Mouse (Mus musculus) c-Kit-positive CD71-positive TER-119-negative erythroid progenitor cells, embryonic 14.5 days (primary cell): ENCODE measurements around the gene Brwd3.

Experiments
- DNase-seq: peaks from one replicate; pipeline ENCODE4 v3.0.0-alpha.2; 2013; ENCODE audit warnings: low read depth

Brwd3 gene

DNA sequence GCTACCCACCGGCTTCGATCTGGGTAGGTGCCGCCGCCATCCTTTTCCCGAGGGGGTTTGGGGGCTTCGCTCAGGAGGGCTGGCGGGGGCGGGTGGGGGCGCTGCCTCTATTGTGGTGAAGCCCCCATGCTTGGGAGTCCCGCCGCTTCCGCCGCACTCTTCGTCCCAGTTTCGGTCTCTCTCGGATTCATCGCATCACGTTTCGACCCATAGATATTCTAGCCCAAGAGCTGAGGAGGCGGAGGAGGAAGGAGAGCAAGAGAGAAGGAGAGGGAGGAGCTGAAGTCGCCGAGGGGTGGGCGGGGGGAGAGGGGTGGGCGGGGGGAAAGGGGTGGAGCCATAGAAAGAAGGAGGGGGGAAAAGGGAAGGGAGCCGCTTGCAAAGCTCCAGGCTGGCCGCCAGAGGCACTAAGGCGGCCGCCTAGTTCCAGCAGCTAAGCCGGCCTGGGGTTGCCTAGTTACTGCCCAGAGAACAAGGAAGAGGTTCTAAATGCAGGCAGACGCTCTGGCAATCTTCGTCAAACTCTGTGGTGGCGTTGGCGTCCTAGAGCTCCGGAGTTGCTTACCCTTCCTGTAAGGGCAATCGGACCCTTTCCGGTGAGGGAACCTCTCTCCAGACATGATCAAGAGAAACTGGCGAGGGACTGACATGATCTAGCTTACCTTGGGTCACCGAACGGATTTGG lies at the start of gene Brwd3:
Gene Brwd3, minus strand, starts transcription at position 283 of the 685 bp plus-strand sequence.
- DNase-seq, result peak; percentile 68

DNA sequence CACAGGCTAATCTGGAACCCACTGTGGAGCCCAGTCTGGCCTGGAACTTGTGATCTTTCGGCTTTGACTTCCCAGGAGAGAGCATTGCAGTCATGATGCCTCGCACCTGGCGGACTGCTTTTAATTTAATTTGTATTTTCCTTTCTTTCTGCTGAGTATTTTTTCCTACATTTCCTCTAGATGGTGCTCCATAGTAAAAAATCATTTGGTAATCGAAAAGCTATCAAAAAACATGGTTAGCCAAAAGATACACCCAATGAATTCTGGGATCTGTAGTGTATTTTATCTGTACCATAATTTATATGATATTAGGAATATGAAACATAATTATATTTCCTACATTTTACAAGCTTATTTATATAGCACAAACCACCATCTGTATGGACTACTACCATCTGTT lies 28.5 kb upstream of the Brwd3 start:
- no peak for DNase-seq

DNA sequence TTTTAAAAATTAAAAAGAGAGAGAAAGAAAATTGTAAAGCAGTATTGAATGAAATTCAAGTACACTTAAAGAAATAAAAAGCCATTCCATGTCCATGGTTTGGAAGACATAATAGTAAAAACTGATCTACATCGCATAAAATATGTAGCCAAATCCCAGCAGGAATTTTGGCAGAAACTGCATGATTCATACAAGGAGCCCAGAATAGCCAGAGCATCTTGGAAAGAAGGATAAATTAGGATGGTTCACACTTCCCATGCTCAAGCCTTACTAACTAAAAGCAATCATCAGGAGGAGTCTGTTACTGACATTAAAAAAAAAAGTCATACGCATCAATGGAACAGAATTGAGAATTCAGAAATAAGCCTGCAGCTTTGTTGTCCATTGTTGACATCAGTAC lies 8.5 kb upstream of the Brwd3 start:
- no peak for DNase-seq

DNA sequence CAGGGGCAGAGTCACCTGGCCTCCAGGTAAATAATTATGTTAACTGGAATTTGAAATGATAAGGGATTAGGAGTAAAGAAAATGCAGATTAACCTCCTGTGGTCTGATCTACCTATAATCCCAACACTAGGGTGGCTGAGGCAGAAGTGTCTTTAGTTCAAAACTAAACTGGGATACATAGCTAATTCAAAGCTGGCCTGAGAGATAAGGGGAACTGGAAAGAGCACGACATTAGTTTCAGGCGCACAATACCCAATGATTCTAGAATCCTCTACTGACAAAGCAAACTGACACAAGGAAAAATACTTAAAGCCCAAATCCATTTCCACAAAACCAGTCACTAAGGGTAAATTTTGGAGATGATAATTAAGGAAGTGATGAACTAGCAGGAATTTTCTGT lies 2.2 kb upstream of the Brwd3 start:
- peak; percentile 34 for DNase-seq

DNA sequence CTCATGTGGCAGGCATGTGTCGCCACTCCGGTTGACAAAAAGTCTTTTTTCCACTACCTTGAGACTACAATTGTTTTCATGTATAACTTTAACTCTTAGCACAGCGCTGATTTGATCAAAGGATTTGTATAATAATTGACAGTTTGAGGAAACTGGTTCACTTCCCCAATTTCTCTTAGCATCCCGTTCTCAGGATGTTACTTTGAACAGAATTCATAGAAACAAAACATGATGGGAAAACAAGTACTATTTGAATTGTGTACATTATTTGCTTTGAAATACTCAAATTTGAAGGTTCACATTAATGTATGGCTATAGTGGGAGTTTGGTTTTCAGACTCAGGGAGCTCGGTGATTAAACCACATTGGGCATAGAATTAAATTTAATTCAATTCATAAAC lies 1.1 kb upstream of the Brwd3 start:
- no peak for DNase-seq

DNA sequence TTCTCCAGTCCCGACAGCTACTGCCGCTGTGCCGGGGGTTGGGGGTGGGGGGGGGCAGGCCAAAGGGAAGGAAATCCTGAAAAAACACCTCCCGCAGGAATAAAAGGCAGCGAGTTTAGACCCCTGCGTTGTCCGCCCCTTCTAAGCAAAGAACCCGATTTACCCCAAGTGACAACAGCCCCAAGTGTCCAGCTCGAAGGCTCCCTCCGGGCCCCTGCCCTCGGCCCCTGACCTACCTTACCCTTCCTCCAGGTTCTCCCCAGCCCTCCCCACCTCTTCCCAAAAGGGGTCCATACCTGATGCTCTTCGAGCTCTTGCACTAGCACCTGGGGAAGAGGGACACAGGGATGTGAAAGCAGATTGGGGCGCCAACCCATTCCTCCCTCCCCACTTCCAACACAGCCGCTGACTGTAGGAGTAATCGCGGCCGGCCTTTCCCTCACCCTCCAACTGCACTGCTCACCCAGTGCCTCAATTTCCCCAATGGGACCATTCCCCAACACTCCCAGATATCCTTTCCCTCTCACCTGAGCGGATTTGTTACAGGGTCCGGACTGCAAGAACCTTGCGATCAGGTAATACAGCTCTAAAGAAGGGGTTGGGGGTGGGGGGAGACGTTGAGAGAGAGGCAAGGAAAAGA lies 671 bp downstream of the Brwd3 start:
- DNase-seq, result no peak

DNA sequence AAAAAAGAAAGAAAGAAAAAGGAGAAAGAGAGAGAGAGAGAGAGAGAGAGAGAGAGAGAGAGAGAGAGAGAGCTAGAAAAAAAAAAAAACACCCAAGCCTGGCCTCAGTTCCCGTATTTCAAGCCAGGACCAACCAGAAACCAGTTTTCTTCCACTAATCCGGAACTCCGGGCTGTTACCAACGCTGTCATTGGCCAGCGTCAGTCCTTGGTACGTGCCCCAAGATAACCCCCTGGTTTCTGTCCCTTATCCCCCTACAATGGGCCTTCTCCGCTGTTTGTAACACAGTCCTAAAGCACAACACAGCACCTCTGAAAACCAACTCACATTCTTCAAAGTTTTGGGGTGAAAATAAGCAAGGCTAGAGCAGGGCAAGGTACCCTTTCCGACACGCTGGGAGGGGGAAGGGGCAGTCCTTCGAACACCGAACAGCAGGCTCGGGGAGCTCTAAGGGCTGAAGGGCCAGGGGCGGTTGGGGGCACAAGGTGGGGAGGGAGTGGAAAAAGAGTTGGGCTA lies 1.4 kb downstream of the Brwd3 start:
- DNase-seq, result peak; percentile 72

DNA sequence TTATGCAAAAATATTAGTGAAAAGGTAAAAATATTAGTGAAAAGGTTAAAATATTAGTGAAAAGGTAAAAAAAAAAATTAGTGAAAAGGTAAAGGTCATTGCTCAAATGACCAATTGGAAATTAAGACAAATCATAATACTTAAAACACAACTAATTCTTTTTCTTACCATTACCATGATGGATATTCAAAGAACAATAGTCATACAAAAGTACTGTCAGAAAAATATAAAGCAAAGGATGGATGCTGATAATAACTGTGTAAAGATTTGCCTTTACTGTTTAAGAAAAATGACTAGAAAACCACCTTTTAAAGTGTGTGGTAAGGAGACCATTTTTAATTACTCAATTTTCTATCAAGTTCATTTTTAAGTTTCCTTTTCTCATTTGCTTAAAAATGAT lies 2.9 kb downstream of the Brwd3 start:
- DNase-seq, result no peak

DNA sequence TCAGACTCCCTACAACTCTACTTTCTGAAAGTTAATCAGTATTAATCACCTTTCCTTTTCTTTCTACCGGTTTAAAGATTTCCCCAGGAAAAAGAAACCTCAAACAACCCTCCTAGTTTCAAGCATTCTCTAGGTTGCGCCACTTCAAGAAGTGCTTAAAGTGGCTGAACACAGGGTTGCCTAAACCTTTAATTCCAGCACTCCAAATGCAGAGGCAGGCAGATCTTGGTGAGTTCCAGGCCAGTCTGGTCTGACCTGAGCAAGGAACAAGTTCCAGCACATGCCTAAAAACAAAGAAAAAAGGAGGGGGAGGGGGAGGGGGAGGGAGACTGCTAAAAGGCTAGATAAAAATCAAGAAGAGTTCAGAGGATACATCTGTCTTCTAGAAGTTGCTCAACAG lies 6.1 kb downstream of the Brwd3 start:
- DNase-seq, result no peak

DNA sequence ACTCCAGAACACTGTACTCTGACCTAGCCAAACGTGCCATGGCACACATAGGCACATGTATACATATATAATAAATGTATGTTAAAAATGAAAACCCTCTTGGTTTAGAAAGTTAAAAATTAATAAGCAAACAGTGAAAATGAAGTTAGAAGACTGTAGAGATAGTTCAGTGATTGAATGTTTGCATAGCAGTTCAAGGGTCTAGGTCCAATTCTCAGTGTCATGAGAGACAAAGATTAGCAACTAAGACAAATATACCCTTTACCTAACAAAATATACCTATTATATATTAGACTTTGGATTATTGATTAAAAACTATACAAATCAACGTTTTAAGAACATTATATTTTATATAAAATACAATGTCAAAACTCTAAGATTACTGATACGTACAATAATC lies 36.9 kb downstream of the Brwd3 start:
- no peak for DNase-seq

DNA sequence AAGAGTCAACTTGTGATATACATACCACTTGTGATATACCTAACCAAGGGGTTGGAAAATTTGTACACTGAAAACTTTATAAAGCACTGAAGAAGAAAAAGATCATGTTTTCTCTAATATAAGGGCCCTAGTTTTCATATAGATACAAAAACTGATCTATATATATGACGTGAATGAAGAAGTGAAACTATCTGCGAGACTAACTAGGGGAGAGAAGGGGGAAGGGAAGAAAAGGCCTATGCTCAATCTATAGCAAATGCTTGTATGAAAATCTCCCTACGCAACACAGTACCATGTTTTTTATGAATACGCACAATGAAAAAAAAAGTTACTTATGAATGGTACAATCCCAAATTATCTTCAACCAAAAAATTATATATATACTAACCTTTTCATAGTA lies 50.4 kb downstream of the Brwd3 start:
- DNase-seq, result no peak

DNA sequence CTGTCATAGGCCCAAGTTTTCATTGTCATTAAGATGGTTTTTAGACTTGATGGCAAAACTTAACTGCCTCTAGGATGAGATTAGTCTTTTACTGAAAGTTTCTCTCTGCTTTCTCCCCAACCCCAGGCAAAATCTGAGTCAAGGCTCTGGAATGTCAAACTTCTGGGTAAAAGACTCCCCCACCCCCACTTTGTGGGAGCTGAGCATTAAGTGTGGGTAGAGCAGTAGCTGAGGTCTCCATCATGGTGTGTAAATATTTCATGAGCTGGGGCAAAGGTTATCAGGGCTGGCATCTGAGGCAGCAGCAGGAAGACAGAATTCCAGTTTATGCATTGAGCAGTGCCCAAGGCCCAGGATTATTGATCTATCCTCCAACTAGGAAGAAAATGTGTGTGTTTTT lies 102.4 kb downstream of the Brwd3 start:
- DNase-seq, result no peak

DNA sequence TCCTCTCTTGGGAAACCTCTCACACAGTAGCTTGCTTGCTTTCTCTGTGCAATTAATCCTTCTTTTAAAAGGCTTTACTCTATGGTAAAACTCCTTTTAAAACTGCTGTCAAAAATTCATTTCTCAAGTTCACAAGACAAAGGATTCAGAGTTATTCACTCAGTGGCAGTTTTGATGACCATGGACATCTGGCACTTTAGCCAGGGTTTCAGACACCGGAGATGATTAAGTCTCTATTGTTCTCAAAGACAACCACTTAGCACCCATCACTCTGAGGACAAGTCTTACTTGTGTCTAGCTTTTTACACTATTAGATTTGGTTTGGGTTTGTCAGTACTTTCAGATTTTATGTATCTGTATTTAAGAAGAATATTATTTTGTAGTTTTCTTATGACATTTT lies 104.6 kb downstream of the Brwd3 start:
- no peak for DNase-seq

DNA sequence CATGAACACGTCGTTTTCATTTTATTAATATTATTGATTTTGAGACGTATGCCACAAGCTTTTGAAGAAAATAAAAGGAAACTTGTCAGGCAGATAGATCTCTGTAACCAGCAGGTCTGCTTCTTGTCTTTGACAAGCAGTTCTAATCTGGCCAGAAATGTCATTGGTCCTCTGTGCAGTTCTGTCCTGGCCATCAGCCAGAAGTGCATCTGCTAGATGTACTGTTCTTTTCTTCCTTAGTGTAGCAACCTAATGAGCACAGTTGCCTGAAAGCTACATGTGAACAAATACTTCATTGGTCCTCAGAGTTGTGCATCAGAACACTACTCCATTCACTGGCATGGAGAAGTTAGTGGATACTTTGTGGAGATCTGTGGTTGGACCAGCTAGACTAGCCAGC lies 105.1 kb downstream of the Brwd3 start:
- no peak for DNase-seq

DNA sequence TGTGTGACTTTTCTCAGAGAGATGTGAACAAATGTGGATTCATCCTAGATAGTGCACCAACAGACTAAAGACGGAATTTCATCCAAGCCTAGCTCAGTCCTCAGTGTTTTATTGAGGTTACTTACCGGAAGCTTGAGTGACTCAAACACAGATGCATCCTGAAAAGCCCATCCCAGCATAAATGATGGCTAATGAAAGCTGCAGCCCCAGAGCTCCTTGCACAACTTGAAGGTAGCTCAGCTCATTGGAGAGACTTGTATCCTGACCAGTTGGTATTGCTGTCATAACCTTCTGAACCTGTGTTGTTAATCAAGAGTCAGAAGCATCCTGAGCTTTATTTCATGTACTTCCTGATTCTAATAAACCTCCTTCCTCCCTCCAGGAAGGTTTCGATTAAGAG lies 105.8 kb downstream of the Brwd3 start:
- DNase-seq, result no peak

DNA sequence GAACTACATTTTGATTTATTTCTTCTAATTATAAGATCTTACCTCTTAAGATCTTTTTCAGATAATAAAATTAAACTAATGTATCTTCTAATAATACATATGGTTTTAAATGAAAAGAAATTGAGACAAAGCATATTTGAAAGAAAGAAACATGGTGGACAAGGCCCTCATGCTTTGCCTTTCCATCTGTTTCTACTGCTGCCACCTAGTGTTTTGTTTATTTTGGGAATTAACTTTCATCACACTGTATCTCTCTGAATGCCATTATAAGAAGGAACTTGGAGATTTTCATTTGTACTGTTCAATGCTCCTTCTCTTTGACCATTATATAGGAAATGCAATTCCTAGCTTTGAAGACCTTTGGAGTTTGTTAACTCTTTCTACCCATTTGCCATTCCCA lies 109.9 kb downstream of the Brwd3 start:
- DNase-seq, result no peak

DNA sequence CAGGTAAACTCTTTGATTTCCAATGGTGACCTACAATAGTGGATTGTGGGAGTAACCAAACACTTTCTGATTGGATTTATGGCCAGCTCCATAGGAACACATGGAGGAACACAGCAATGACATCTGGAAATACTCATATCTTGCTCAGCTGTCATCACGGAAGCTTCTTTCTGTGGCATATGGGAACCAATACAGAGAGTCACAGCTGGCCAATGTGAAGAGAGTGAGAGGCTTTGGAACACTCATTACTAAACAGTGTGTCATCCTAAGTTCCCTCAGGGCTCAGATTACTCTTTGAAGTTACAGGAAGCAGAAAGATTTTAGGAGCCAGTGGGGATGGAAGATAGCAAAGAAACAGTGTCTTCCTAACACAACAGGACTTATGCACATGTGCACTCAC lies 111.7 kb downstream of the Brwd3 start:
- no peak for DNase-seq

DNA sequence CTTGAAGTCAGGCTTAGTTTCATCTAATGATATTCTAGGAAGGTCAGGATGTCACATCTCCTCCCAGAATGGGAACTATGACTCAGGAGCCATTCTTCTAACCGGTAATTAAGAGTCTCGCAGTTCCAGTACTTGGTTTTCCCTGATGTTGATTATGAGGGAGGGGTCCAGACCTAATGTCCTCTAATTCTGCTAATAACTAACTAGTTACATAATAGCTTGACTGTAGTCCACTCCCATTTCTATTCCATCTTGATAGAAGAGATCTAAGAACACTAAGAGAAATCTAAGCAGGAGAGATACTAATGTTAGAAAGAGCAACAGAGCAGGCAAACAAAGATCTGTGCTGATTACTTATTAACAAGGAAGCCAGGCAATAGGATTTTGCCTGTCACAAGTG lies 129.9 kb downstream of the Brwd3 start:
- DNase-seq, result no peak
